Mouse (Mus musculus) gastrocnemius, postnatal 36 days (tissue): ENCODE results near the gene Tnfrsf11a. TPM values are rescaled to one million over a fixed set of nuclear protein-coding genes. Genes with fewer than 3 reads are reported as not detected.
"Not testable (repeated sequence)": the region's sequence is repeated elsewhere in the genome, so short reads cannot be mapped to it uniquely, and the experiment has no call there.

Experiments
- DNase-seq, 2 experiments: peaks; one replicate each; pipeline ENCODE4 v3.0.0; 2022
- intact Hi-C: fragments of 180-260 bp; cut with DNase I; formaldehyde crosslinking; loops from one replicate; pipeline ENCODE4 v1.15.1; 2025
- total RNA-seq, 2 experiments: library from RNA; stranded (reverse); gene quantifications; 2 replicates each; pipeline ENCODE4 v1.2.3; 2021

Tnfrsf11a gene
- total RNA-seq, 2 experiments from 2014 or later, result 0.48 to 0.49 TPM

GRCm38 (mm10) chr1:105781391-105782146 is 1.1 kb downstream of the Tnfrsf11a start:
- DNase-seq, result no peak
- intact Hi-C loops, result no loop called here

GRCm38 (mm10) chr1:105784257-105785016 is 3.9 kb downstream of the Tnfrsf11a start:
- intact Hi-C loops, result no loop called here
- DNase-seq, result no peak

- intact Hi-C loops, result no loop called here
- DNase-seq, result no peak
Observed at GRCm38 (mm10) chr1:105785146-105785545, 4.6 kb downstream of the Tnfrsf11a start.

- DNase-seq, result no peak
- intact Hi-C loops, result no loop called here
Observed at GRCm38 (mm10) chr1:105786731-105787357, 6.3 kb downstream of the Tnfrsf11a start.

GRCm38 (mm10) chr1:105790103-105790502 is 9.6 kb downstream of the Tnfrsf11a start:
- no peak for DNase-seq
- intact Hi-C loops, result no loop called here

- intact Hi-C loops, result no loop called here
- no peak for DNase-seq
Observed at GRCm38 (mm10) chr1:105794670-105795069, 14.2 kb downstream of the Tnfrsf11a start.

GRCm38 (mm10) chr1:105795705-105796104 is 15.2 kb downstream of the Tnfrsf11a start:
- no peak for DNase-seq
- intact Hi-C loops, result no loop called here

GRCm38 (mm10) chr1:105800570-105800969 is 20.1 kb downstream of the Tnfrsf11a start:
- intact Hi-C loops, result no loop called here
- DNase-seq, result no peak

- intact Hi-C loops, result no loop called here
Observed at GRCm38 (mm10) chr1:105801252-105801651, 20.7 kb downstream of the Tnfrsf11a start.

GRCm38 (mm10) chr1:105802941-105803340 is 22.4 kb downstream of the Tnfrsf11a start:
- intact Hi-C loops, result no loop called here
- DNase-seq, result no peak

More at GRCm38 (mm10) chr1:105801252-105801651, 20.7 kb downstream of the Tnfrsf11a start:
- DNase-seq, result no peak

- intact Hi-C loops, result no loop called here
- DNase-seq, result no peak
Observed at GRCm38 (mm10) chr1:105804285-105804684, 23.8 kb downstream of the Tnfrsf11a start.

- no peak for DNase-seq
- intact Hi-C loops, result no loop called here
Observed at GRCm38 (mm10) chr1:105805565-105805964, 25.0 kb downstream of the Tnfrsf11a start.

- intact Hi-C loops, result no loop called here
- DNase-seq, result no peak
Observed at GRCm38 (mm10) chr1:105807028-105807722, 26.7 kb downstream of the Tnfrsf11a start.

- DNase-seq, intact Hi-C loops: not testable (repeated sequence)
Observed at GRCm38 (mm10) chr1:105812027-105812426, 31.5 kb downstream of the Tnfrsf11a start.

GRCm38 (mm10) chr1:105812960-105813708 is 32.6 kb downstream of the Tnfrsf11a start:
- DNase-seq, result peak in 1 of 2 experiments; percentile 16
- intact Hi-C loops, result no loop called here

- intact Hi-C loops, result no loop called here
- DNase-seq, result no peak
Observed at GRCm38 (mm10) chr1:105813709-105814061, 33.2 kb downstream of the Tnfrsf11a start.

GRCm38 (mm10) chr1:105814402-105815270 is 34.1 kb downstream of the Tnfrsf11a start:
- intact Hi-C loops, result no loop called here
- no peak for DNase-seq

GRCm38 (mm10) chr1:105815310-105815709 is 34.8 kb downstream of the Tnfrsf11a start:
- no peak for DNase-seq
- intact Hi-C loops, result no loop called here

GRCm38 (mm10) chr1:105815736-105816135 is 35.2 kb downstream of the Tnfrsf11a start:
- intact Hi-C loops, result no loop called here
- DNase-seq, result no peak
